Mouse (Mus musculus) liver, embryonic 14.5 days (tissue): ENCODE data around the gene Siae. TPM values are rescaled to one million over a fixed set of nuclear protein-coding genes. Genes with fewer than 3 reads are reported as not detected.

Source experiments
- ATAC-seq: fragments of 200-750 bp; cut with Nextera tagmentation; 2 replicates; pipeline ENCODE4 v1.8.0; 2017; ENCODE audit warnings: moderate number of reproducible peaks, mild to moderate bottlenecking, moderate library complexity; ENCODE audit not compliant: insufficient read depth
- DNase-seq, 3 experiments: peaks; one replicate each; pipeline ENCODE4 v3.0.0-alpha.2; 2012 to 2013; ENCODE audit warnings: low read depth in 3 of 3, low spot score in 3 of 3
- H3K27ac ChIP-seq: fragments of 300-500 bp; sonication (generic); 2 replicates; pipeline ENCODE4 v1.5.1; 2014; ENCODE audit warnings: moderate library complexity, mild to moderate bottlenecking, control low read depth, inconsistent platforms
- H3K27me3 ChIP-seq: fragments of 300-500 bp; sonication (generic); 2 replicates; pipeline ENCODE4 v1.6.1; 2014; ENCODE audit warnings: mild to moderate bottlenecking, low read length, moderate library complexity; ENCODE audit not compliant: control insufficient read depth, insufficient read depth
- H3K36me3 ChIP-seq: fragments of 300-500 bp; sonication (generic); replicated peaks from 2 replicates; pipeline ENCODE4 v1.6.1; 2014; ENCODE audit warnings: low read depth; ENCODE audit not compliant: control insufficient read depth, insufficient read depth
- H3K4me1 ChIP-seq, 2 experiments: fragments of 200-500 bp in 1 of 2; fragments of 300-500 bp in 1 of 2; sonication (generic) in 1 of 2; replicated peaks; 2 replicates each; pipeline ENCODE4 v1.6.1; 2012 to 2014; ENCODE audit warnings: antibody characterized with exemption in 1 of 2, inconsistent platforms in 1 of 2, low read length in 1 of 2; ENCODE audit not compliant: control insufficient read depth in 2 of 2, insufficient read depth in 2 of 2
- H3K4me2 ChIP-seq: fragments of 300-500 bp; sonication (generic); 2 replicates; pipeline ENCODE4 v1.6.1; 2014; ENCODE audit warnings: low read depth, mild to moderate bottlenecking, control low read depth, moderate library complexity
- H3K4me3 ChIP-seq, 2 experiments: fragments of 200-500 bp in 1 of 2; fragments of 300-500 bp in 1 of 2; sonication (generic) in 1 of 2; 2 replicates each; pipeline ENCODE4 v1.5.1; 2012 to 2014; ENCODE audit warnings: low read depth in 2 of 2, low read length in 2 of 2, mild to moderate bottlenecking in 2 of 2, control low read depth in 1 of 2, inconsistent platforms in 1 of 2, moderate library complexity in 1 of 2; ENCODE audit not compliant: insufficient read depth in 1 of 2
- H3K9ac ChIP-seq: fragments of 300-500 bp; sonication (generic); replicated peaks from 2 replicates; pipeline ENCODE4 v1.6.1; 2014; ENCODE audit warnings: mild to moderate bottlenecking, control low read depth, moderate library complexity
- H3K9me3 ChIP-seq: fragments of 300-500 bp; sonication (generic); 2 replicates; pipeline ENCODE4 v1.6.1; 2016; ENCODE audit warnings: low read length, mixed read lengths; ENCODE audit not compliant: control insufficient read depth
- CTCF ChIP-seq: IDR thresholded peaks from 2 replicates; pipeline ENCODE4 v1.5.1; 2016; ENCODE audit warnings: antibody characterized with exemption, low read depth, control low read depth
- EP300 ChIP-seq: IDR thresholded peaks from 2 replicates; pipeline ENCODE4 v1.6.1; 2016; ENCODE audit warnings: antibody characterized with exemption, low read depth
- WGBS: fragments of 180-500 bp; shearing (Covaris S2); extraction: QIAGEN DNeasy Blood & Tissue Kit; methylation state at CpG from one replicate; pipeline ENCODE4 v1.1.7; 2014; ENCODE audit not compliant: insufficient replicate concordance; 5-methylcytosine and 5-hydroxymethylcytosine counted together
- polyA plus RNA-seq, 2 experiments: library from polyadenylated mRNA; depleted of rRNA in 1 of 2; stranded (reverse) in 1 of 2; unstranded in 1 of 2; fragments of >200 nt; fragmentation: Nextera tagmentation in 1 of 2; extraction: Ambion mirVana in 1 of 2; gene quantifications; 2 replicates each; pipeline versions ENCODE4 v1.2.1 to v1.2.3; 2012 to 2014

The Siae gene
- polyA plus RNA-seq, 2 experiments, result 2.2 to 5.7 TPM

DNA sequence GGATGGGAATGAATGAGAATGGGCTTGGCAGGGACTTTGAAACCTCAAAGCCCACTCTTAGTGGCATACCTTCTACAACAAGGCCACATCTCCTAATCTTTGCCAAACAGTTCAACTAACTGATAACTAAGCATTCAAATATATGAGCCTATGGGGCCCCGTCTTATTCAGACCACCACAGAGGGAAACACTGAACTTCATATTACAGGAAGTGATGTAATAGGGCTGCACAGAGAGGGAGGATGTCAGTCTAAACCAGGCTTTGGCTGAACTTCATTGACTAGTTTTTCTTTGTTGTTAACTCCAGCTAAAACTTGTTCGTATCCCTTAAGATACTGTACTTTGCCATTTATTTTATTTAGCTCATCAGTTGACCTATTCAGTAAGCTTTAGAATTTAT is 74.4 kb downstream of the Siae start:
- H3K4me3 ChIP-seq, result no peak overlapping the region
- H3K4me2 ChIP-seq, result no peak overlapping the region
- H3K27me3 ChIP-seq, result no peaks in the 10 kb centered on the region
- no peak overlapping the region for H3K27ac ChIP-seq
- no peaks in the 10 kb centered on the region for H3K9me3 ChIP-seq
- no peaks in the 10 kb centered on the region for H3K36me3 ChIP-seq
- DNase-seq (no peak), ATAC-seq (no peak)
- 47% methylated on average over 2 of the region's 2 CpGs for WGBS
- H3K4me1 ChIP-seq, result no peaks in the 10 kb centered on the region
- no peak for TF ChIP-seq CTCF
- H3K9ac ChIP-seq, result no peak overlapping the region

GRCm38 (mm10) chr9:37632305-37632704 is 76.8 kb downstream of the Siae start:
- no peaks in the 10 kb centered on the region for H3K27me3 ChIP-seq
- DNase-seq (no peak), ATAC-seq (no peak)
- TF ChIP-seq CTCF (no peak), EP300 (no peak)
- H3K36me3 ChIP-seq, result no peaks in the 10 kb centered on the region
- no peaks in the 10 kb centered on the region for H3K9me3 ChIP-seq
- no peak overlapping the region for H3K4me3 ChIP-seq
- 77% methylated on average over 2 of the region's 2 CpGs for WGBS
- no peak overlapping the region for H3K27ac ChIP-seq
- H3K4me2 ChIP-seq, result no peak overlapping the region
- no peaks in the 10 kb centered on the region for H3K4me1 ChIP-seq
- no peak overlapping the region for H3K9ac ChIP-seq

DNA sequence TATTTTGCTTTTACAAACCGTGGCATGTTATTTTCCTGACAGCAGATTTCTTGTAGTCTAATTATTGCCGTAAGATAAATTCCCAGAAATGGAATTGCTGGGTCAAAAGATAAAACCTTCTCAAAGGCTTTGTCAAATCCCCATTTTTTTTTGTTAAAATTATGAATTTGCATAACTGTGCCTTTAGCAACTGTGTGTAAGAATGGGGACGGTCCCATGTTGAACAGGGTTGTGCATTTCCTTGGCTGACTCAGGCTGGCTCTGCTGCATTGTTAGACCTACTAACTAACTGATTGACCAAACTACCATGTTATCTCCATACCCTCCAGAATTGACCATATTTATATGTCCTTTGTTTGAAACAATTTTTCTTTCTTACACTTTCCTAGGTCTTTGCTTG is 78.8 kb downstream of the Siae start:
- H3K27me3 ChIP-seq, result no peaks in the 10 kb centered on the region
- H3K9me3 ChIP-seq, result no peaks in the 10 kb centered on the region
- H3K36me3 ChIP-seq, result no peaks in the 10 kb centered on the region
- H3K27ac ChIP-seq, result no peak overlapping the region
- DNase-seq (no peak), ATAC-seq (no peak)
- no peak for TF ChIP-seq EP300
- no peak for TF ChIP-seq CTCF
- no peak overlapping the region for H3K4me2 ChIP-seq
- H3K4me1 ChIP-seq, result no peaks in the 10 kb centered on the region
- no peak overlapping the region for H3K9ac ChIP-seq
- WGBS, result 86% methylated on average over 3 of the region's 3 CpGs
- no peak overlapping the region for H3K4me3 ChIP-seq

GRCm38 (mm10) chr9:37636335-37636734 is 80.8 kb downstream of the Siae start:
- DNase-seq (no peak), ATAC-seq (no peak)
- H3K27me3 ChIP-seq, result no peaks in the 10 kb centered on the region
- H3K4me2 ChIP-seq, result no peak overlapping the region
- no peaks in the 10 kb centered on the region for H3K4me1 ChIP-seq
- no peak overlapping the region for H3K27ac ChIP-seq
- no peaks in the 10 kb centered on the region for H3K9me3 ChIP-seq
- no peaks in the 10 kb centered on the region for H3K36me3 ChIP-seq
- no peak overlapping the region for H3K4me3 ChIP-seq
- TF ChIP-seq EP300, result no peak
- TF ChIP-seq CTCF, result peak; percentile 78
- H3K9ac ChIP-seq, result no peak overlapping the region
- 10% methylated on average over 7 of the region's 7 CpGs for WGBS

DNA sequence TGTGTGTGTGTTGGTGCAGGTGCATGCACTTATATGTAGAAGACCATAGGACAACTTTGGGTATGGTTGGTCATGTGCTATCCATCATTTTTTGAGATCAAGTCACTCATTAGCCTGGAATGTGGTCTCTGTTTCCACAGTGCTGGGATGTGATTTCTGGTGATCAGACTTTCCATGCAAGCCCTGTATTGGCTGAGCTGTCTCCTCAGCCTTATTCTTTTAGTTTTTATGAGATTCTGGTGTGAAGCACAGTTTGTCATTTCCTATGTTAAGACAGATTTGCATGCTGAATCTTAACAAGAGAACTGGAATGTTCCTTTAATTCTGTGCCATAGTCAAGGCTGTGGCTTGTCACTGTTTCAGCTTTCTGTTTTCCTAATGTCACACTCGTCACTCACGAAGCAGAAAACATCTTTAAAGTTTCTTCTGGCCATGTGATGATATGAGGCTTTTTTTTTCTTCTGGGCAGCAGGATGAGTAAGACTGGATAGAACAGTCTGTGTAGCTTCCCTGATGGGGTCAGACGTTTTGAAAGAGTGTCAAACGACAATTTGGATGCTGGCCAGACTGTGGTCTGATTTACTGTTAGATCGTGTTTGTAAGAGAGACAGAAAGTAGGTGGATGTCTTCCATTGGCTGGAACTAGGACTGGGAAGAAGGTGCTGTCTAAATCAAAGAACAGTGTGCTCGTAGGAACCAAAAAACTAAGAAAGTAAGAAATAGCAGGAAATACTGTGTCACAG is 81.5 kb downstream of the Siae start:
- ATAC-seq, result no peak
- H3K4me2 ChIP-seq, result no peak overlapping the region
- no peak for DNase-seq
- H3K9me3 ChIP-seq, result no peaks in the 10 kb centered on the region
- WGBS, result 45% methylated on average over 6 of the region's 6 CpGs
- H3K4me3 ChIP-seq, result no peak overlapping the region
- no peak overlapping the region for H3K27ac ChIP-seq
- no peaks in the 10 kb centered on the region for H3K4me1 ChIP-seq
- H3K27me3 ChIP-seq, result no peaks in the 10 kb centered on the region
- H3K9ac ChIP-seq, result no peak overlapping the region
- H3K36me3 ChIP-seq, result no peaks in the 10 kb centered on the region
- TF ChIP-seq CTCF (no peak), EP300 (no peak)
